Mouse (Mus musculus): Measurements from ENCODE around the gene Cldn3.

Cldn3 gene

DNA sequence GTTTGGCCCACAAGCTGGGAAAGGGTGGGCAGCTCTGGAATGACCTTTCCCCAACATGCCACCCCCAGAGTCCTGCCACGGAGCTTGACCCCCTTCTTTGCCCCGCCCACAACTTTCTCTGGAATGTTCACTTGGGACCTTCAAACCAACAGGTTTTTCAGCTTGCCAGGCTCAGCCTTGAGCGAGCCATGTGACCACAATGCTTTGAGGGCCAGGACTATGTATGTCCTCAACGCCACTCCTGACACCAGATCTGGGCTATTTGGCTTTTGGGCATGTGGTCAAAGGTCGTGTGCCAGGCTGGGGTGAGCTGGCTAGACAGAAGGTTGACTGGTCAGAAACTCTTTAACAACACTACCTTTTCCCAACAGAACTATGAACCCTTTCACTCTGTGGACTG, 16.1 kb downstream of the Cldn3 start:
- DNase-seq (ENCODE audit: low read depth, low spot score): no peak

- peak; percentile 46 for DNase-seq (ENCODE audit: low read depth, low spot score)
These were observed 22.0 kb downstream of the Cldn3 start for GRCm38 (mm10) chr5:135007802-135008571.

- peak; percentile 100 for DNase-seq (ENCODE audit: low read depth, low spot score)
These were observed 22.9 kb downstream of the Cldn3 start, which contains the start of gene Abhd11 for GRCm38 (mm10) chr5:135008671-135009589. Gene Abhd11, plus strand, starts transcription at chr5:135009152.

DNA sequence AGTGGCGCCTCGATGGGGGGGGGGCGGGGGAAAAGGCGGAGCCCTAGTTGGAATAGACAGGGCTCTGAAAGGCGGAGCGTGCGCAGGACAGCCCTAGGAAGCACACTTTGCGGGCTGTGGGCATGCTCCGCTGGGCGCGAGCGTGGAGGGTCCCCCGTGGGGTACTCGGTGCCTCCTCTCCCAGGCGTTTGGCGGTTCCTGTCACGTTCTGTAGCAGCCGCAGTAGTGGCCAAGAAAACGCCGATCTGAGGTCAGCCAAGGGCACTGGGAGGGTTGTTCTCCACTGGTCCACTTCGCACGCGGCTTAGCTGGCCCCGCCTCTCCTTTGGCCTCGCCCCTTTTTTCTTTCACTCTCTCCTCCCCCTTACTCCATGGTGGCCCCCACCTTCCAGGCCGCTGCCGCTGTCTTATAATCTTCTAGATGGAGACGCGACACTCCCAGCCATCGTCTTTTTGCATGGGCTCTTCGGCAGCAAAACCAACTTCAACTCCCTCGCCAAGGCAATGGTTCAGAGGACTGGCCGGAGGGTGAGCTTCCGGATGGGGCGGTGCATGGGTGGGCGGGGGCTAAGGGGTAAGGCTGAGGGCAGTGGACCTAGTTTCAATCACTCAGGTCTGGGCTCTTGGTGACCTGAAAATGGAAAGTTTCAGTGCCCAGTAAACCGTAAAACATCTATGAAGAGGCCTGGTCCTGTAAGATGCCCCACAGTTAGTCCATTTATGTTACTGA, 23.7 kb downstream of the Cldn3 start:
- DNase-seq (ENCODE audit: low read depth, low spot score): peak; percentile 94

GRCm38 (mm10) chr5:135010320-135010709, 24.3 kb downstream of the Cldn3 start:
- DNase-seq (ENCODE audit: low read depth, low spot score): peak; percentile 17

DNA sequence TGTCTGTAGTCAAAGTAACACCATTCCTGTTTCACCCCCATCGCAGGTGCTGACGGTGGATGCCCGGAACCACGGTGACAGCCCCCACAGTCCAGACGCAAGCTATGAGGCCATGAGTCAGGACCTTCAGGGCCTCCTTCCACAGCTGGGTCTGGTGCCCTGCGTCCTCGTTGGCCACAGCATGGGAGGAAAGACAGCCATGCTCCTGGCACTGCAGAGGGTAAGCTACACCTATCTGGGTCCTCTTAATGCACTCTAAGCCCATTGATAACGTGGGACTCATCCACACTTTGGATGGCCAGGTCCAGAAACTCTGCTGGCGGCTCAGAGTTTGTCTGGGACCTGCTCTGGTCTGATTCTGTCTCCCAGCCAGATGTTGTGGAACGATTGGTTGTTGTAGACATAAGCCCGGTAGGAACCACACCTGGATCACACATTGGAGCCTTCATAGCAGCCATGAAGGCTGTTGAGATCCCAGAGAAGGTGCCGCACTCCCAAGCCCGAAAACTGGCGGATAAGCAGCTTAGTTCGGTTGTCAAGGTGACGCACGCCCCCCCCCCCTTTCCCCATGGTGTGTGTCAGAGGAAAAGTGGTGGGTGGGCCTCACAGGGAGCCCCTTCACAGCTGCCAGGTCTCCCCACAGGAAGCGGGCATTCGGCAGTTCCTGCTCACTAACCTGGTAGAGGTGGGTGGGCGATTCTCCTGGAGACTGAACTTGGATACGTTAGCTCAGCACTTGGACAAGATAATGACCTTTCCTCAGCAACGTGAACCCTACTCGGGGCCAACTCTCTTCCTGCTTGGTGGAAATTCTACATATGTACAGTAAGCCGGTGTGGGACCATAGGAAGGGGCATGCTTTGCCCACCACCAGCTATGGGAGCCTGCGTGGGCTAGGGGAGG, 25.1 kb downstream of the Cldn3 start:
- DNase-seq (ENCODE audit: low read depth, low spot score): no peak

DNA sequence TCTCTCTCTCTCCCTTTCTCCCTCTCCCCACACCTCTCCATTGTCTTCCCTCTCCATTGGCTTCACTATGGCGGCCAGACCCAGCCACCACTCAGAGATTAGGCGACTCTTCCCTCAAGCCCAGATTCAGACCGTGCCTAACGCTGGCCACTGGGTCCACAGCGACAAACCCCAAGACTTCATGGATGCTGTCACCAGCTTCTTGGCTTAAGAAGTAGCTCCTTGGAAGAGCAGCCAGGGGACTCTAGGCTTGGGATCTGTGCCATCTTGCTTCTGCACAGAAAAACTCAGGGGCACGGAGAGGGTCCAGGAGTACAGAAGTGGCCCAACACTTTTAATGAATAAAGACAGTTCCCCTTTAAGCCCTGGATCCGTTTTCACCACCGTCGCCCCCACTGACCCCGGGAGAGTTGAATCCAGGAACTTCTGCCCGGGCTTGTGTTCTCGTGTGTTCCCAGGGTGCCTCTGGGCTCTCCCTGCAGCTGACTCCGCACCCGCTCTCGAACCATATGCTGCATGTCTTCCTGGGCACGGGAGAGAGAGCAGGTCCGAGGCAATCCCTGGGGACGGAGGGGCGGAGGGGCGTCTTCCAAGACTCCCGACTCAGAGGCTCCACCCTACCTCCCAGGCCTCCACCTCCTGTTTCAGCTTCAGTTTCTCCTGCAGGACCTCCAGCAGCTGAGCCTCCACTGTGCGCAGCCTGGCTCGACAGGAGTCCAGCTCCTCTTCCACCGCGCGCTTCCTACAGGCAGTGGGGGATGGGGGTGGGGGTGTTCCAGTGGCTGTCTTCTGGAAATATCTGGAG, 26.0 kb downstream of the Cldn3 start:
- DNase-seq (ENCODE audit: low read depth, low spot score): peak; percentile 18

GRCm38 (mm10) chr5:135012671-135013441, 26.8 kb downstream of the Cldn3 start:
- DNase-seq (ENCODE audit: low read depth, low spot score): peak; percentile 92

- peak; percentile 93 for DNase-seq (ENCODE audit: low read depth, low spot score)
These were observed 29.5 kb downstream of the Cldn3 start for GRCm38 (mm10) chr5:135015497-135015896.

- peak; percentile 50 for DNase-seq (ENCODE audit: low read depth, low spot score)
These were observed 30.3 kb downstream of the Cldn3 start for GRCm38 (mm10) chr5:135016224-135016759.

GRCm38 (mm10) chr5:135021814-135022213, 35.8 kb downstream of the Cldn3 start:
- no peak for DNase-seq (ENCODE audit: low read depth, low spot score)

DNA sequence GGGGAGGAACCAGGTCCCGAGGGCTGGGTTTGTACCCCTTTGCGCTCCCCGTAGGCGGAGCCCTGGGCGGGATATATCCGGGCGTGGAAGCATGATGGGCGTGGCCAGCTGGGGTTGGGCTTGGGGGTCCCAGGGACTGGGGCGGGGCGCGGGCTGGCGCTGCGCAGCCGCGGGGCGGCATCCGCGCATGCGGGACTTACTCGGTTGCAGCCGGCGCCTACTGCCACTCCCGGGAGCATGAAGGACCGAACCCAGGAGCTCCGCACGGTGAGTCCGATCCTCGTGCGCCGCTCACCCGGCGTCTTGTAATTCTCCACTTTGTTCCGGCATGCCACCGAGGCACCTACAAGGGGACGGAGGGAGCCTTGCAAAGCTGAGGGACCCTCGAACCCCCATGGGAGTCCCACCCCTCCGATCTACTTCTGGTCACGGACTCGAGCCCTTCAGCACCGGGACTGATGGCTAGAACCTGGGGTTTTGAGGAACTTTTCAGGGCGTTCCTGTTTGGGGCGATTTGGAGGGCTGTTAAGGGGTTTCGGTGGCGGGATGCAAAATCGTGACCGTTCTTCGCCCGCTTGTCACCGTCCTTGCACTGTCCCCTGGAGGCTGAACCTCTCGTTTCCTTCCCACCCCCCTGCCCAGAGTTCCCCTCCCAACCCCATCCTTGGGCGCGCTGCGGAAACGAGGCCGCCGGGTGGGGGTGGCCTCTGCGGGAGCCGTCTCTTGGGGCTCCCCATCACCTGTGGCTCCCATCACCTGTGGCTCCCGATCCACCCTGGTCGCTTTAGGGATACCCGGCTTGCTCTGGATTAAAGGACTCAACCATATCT, 37.5 kb downstream of the Cldn3 start, which contains the start of gene Stx1a:
Stx1a (plus strand) TSS at position 139 of the 830 bp plus-strand sequence.
- DNase-seq (ENCODE audit: low read depth, low spot score): peak; percentile 90

DNA sequence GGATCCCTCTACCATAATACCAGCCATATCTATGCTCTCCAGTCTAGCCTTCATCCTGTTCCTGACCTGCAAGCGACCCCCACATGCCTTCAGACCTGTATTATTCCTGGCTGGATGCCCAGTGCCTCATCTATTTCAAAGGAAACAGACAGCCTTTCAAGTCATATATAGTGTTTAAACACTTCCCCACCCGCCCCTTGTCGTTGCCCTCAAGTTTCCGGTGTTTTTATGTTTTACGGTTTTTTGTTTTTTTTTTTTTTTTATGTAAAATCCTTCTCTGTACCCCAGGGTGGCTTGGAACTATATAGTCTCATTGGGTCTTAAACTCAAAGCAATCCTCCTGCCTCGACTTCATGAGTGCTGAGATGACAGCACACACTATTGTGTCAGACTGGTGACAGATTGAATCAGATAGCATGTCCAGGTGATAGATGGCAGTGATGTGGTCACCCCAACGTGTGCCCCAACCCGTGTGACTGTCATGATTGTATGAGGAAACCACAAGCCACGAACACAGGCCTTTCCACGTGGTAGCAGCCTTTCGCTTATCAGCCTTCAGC, 38.7 kb downstream of the Cldn3 start:
- DNase-seq (ENCODE audit: low read depth, low spot score): peak; percentile 83

- peak; percentile 30 for DNase-seq (ENCODE audit: low read depth, low spot score)
These were observed 39.9 kb downstream of the Cldn3 start for GRCm38 (mm10) chr5:135025899-135026298.

- no peak for DNase-seq (ENCODE audit: low read depth, low spot score)
These were observed 43.2 kb downstream of the Cldn3 start for GRCm38 (mm10) chr5:135029007-135029854.

DNA sequence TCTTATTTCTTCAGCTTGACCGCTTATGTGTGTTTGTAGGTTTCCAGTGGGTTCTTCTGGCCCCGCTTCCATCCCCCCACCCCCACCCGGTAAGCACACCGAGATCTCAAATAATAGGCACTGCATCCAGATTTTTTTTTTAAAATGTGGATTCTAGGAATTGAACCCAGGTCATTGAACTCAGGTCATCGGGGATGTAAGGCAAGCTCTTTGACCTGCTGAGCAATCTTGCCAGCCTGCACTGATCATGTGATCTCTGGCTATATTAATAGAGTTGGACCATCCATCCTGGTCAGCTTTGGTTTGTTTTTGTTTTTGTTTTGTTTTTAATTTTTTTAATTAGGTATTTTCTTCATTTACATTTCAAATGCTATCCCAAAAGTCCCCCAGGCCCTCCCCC, 46.6 kb downstream of the Cldn3 start:
- DNase-seq (ENCODE audit: low read depth, low spot score): no peak

GRCm38 (mm10) chr5:135034593-135034992, 48.6 kb downstream of the Cldn3 start:
- peak; percentile 42 for DNase-seq (ENCODE audit: low read depth, low spot score)

Data from CD4-positive, CD25-positive, alpha-beta regulatory T cell, adult 2 months (primary cell).